Mouse (Mus musculus) forebrain, embryonic 10.5 days (tissue): ENCODE results near the gene Pkn1. TPM values are rescaled to one million over a fixed set of nuclear protein-coding genes. Genes with fewer than 3 reads are reported as not detected.
A peak's percentile ranks its signal among the peaks of the same experiment; 100 is the strongest.

Experiments
- DNase-seq: peaks from one replicate; pipeline ENCODE4 v3.0.0-alpha.2; 2017; ENCODE audit warnings: low spot score; ENCODE audit errors: extremely low spot score
- H3K27ac ChIP-seq: fragments of 300-500 bp; sonication (generic); 2 replicates; pipeline ENCODE4 v1.5.1; 2016; ENCODE audit warnings: mild to moderate bottlenecking
- H3K27me3 ChIP-seq: fragments of 300-500 bp; sonication (generic); 2 replicates; pipeline ENCODE4 v1.6.1; 2016; ENCODE audit warnings: mild to moderate bottlenecking; ENCODE audit not compliant: poor library complexity, severe bottlenecking
- H3K36me3 ChIP-seq: fragments of 300-500 bp; sonication (generic); replicated peaks from 2 replicates; pipeline ENCODE4 v1.6.1; 2016; ENCODE audit warnings: mild to moderate bottlenecking, moderate library complexity
- H3K4me1 ChIP-seq: fragments of 300-500 bp; sonication (generic); 2 replicates; pipeline ENCODE4 v1.6.1; 2016
- H3K4me3 ChIP-seq: fragments of 300-500 bp; sonication (generic); 2 replicates; pipeline ENCODE4 v1.5.1; 2016; ENCODE audit warnings: mild to moderate bottlenecking, moderate library complexity
- H3K9me3 ChIP-seq: fragments of 300-500 bp; sonication (generic); 2 replicates; pipeline ENCODE4 v1.6.1; 2016; ENCODE audit warnings: mild to moderate bottlenecking, moderate library complexity
- WGBS: fragments of 180-500 bp; shearing (Covaris S2); methylation state at CpG from one replicate; pipeline ENCODE4 v1.1.7; 2016; 5-methylcytosine and 5-hydroxymethylcytosine counted together
- polyA plus RNA-seq: library from polyadenylated mRNA; unstranded; fragments of >200 nt; fragmentation: Nextera tagmentation; extraction: Ambion mirVana; gene quantifications from 2 replicates; pipeline ENCODE4 v1.2.1, GENCODE M21; 2016

Gene Pkn1
- polyA plus RNA-seq, 1 experiment from 2014 or later: 29.0 TPM

DNA sequence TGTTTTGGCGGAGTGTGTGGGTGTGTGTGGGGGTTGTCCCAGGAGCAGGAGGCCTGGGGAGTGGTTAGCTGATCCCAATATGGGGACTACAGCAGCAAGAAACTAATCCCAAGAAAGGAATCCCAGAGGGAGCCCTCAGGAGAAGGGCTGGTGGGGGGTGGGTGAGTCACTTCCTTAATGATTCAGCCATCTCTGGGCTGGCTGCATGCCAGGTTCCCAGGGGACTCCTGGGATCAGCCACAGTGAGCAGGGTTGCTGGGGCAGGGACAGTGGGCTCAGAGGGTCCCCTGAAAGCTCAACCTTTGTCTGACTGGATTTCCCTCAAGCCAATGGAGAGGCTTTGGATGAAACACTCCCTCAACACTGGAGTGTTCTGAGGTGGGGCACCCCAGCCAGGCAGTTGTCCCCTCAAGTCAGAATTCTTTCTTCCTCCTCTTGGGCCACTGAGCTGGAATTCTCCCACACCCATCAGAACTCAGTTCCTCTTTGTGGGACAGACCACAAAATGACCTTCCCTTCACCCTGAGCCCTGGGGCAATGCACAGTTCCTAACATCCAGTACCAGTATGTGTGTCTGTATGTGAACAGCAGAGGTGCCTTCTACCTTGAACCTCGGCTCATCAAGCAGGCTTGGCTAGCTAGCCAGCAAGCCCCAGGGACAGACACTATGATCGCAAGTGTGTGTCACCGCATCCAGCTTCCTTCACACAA is 39.0 kb upstream of the Pkn1 start:
- Histone ChIP-seq H3K27me3 (peaks cover 49% of the 10 kb centered on the region), H3K36me3 (no peaks in the 10 kb centered on the region), H3K27ac (no peak overlapping the region), H3K9me3 (peaks cover 9% of the 10 kb centered on the region; the same call in 1 of the 2 replicates), H3K4me3 (no peak overlapping the region), H3K4me1 (peaks cover 39% of the 10 kb centered on the region)
- no peak for DNase-seq
- 74% methylated on average over 4 of the region's 4 CpGs for WGBS

DNA sequence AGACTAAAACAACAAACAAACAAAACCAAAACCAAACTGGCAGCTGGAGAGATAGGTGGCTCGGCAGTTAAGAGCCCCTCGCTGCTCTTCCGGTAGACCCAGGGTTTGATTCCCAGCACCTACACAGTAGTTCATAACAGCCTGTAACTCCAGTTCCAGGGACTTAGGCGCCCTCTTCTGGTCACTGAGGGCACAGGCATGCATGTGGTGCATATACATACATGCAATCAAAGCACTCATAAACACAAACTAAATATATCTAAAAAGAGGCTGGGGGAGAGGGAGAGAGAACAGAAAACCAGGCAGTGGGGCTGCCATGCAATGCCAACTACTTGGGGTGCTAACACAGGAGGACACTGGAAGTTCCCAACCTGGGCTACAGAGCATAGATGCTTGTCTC is 38.4 kb upstream of the Pkn1 start:
- Histone ChIP-seq H3K4me3 (no peak overlapping the region), H3K4me1 (peaks cover 39% of the 10 kb centered on the region), H3K27me3 (peaks cover 42% of the 10 kb centered on the region), H3K27ac (no peak overlapping the region), H3K9me3 (peaks cover 9% of the 10 kb centered on the region; the same call in 1 of the 2 replicates), H3K36me3 (no peaks in the 10 kb centered on the region)
- WGBS: 88% methylated on average over 4 of the region's 4 CpGs
- no peak for DNase-seq

DNA sequence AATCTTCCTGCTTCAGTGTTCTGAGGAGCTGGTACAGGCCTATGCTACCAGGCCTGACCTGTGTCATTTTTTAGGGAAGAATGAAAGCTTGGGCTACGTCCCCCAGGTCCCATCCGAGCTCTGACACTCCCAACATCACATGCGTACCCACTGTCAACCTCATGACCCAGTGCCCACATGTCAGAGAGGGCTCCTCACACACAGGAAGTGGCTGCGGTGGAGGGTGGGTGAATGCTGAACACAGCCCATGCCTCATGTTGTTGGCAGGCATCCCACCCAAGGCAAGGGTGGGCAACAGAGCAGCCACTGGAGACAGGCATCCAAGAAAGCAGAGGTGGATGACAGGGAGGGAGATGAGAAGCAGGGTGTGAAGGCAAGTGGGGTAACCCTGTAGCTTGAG is 37.7 kb upstream of the Pkn1 start:
- H3K4me3 ChIP-seq: no peak overlapping the region
- peaks cover 9% of the 10 kb centered on the region; the same call in 1 of the 2 replicates for H3K9me3 ChIP-seq
- H3K27me3 ChIP-seq: peaks cover 36% of the 10 kb centered on the region
- H3K4me1 ChIP-seq: peaks cover 38% of the 10 kb centered on the region
- no peaks in the 10 kb centered on the region for H3K36me3 ChIP-seq
- H3K27ac ChIP-seq: no peak overlapping the region
- DNase-seq: no peak
- 93% methylated on average over 4 of the region's 4 CpGs for WGBS

- H3K27ac ChIP-seq: no peak overlapping the region
- H3K27me3 ChIP-seq: peaks cover 5% of the 10 kb centered on the region; the same call in 1 of the 2 replicates
- peaks cover 9% of the 10 kb centered on the region; the same call in 1 of the 2 replicates for H3K9me3 ChIP-seq
- H3K4me3 ChIP-seq: no peak overlapping the region
- H3K4me1 ChIP-seq: peaks cover 16% of the 10 kb centered on the region
- DNase-seq: no peak
- no peaks in the 10 kb centered on the region for H3K36me3 ChIP-seq
- WGBS: 89% methylated on average over 6 of the region's 6 CpGs
These were observed 33.9 kb upstream of the Pkn1 start for GRCm38 (mm10) chr8:83732919-83733318.

DNA sequence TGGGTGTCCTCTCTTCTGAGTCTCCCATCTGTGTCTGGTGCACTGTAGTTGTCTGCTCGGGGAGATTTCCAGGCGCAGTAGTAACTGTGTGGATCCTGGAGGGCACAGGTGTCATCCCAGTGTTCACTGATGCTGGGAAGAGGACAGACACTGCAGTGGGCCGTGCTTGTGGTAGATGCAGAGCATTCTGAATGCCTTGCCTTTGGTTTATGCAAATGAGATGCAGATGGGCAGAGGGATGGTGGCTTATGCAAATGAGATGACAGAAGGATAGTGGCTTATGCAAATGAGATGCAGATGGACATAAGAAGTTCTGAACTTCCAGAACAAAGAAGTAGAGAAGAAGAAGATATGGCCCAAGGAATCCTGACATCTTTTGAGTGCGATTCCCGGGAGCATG is 32.9 kb upstream of the Pkn1 start:
- Histone ChIP-seq H3K27me3 (peaks cover 5% of the 10 kb centered on the region; the same call in 1 of the 2 replicates), H3K4me3 (no peak overlapping the region), H3K4me1 (peaks cover 13% of the 10 kb centered on the region; the same call in 1 of the 2 replicates), H3K36me3 (no peaks in the 10 kb centered on the region), H3K9me3 (0 out of 2 replicates have a peak, but pooled peaks cover 2% of the 10 kb centered on the region), H3K27ac (no peak overlapping the region)
- DNase-seq: no peak
- 75% methylated on average over 5 of the region's 5 CpGs for WGBS

- Histone ChIP-seq H3K27me3 (peaks cover 3% of the 10 kb centered on the region; the same call in 1 of the 2 replicates), H3K36me3 (peaks cover 23% of the 10 kb centered on the region), H3K27ac (no peak overlapping the region), H3K4me3 (no peak overlapping the region), H3K4me1 (peaks cover 11% of the 10 kb centered on the region; the same call in 1 of the 2 replicates), H3K9me3 (no peaks in the 10 kb centered on the region)
- 82% methylated on average over 11 of the region's 11 CpGs for WGBS
- DNase-seq: peak; percentile 37
These were observed 30.2 kb upstream of the Pkn1 start for GRCm38 (mm10) chr8:83729009-83729807.

DNA sequence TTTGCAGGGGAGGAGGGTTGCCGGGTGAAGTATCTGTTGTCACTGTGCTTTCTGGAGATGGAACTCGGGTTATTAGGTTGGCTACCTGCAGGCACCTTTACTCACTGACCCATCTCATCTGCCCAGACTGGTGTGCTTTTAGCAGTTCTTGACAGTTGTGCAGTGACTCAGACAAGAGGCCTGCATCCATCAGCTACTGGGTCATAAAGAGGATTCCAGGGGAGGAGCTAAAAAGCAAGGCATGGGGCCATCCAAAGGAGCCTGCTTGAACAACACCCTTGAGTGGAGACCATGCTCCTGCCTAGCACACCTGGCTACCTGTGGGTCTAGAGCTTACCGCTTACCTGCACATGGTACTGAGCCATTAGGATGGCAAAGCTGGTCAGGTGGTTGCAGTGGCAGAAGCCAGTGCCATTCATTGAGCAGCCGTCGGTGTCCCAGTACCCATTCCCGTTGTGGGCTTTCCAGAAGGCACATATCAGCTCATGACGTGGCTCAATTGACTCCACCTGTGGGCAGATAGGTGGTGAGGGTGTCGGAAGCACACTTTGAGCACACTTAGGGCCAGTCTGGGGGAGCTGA is 26.6 kb upstream of the Pkn1 start:
- Histone ChIP-seq H3K4me1 (peaks cover 9% of the 10 kb centered on the region; the same call in 1 of the 2 replicates), H3K9me3 (no peaks in the 10 kb centered on the region), H3K36me3 (peaks cover 59% of the 10 kb centered on the region), H3K27ac (no peak overlapping the region), H3K4me3 (no peak overlapping the region), H3K27me3 (no peaks in the 10 kb centered on the region)
- 93% methylated on average over 8 of the region's 8 CpGs for WGBS
- DNase-seq: no peak

DNA sequence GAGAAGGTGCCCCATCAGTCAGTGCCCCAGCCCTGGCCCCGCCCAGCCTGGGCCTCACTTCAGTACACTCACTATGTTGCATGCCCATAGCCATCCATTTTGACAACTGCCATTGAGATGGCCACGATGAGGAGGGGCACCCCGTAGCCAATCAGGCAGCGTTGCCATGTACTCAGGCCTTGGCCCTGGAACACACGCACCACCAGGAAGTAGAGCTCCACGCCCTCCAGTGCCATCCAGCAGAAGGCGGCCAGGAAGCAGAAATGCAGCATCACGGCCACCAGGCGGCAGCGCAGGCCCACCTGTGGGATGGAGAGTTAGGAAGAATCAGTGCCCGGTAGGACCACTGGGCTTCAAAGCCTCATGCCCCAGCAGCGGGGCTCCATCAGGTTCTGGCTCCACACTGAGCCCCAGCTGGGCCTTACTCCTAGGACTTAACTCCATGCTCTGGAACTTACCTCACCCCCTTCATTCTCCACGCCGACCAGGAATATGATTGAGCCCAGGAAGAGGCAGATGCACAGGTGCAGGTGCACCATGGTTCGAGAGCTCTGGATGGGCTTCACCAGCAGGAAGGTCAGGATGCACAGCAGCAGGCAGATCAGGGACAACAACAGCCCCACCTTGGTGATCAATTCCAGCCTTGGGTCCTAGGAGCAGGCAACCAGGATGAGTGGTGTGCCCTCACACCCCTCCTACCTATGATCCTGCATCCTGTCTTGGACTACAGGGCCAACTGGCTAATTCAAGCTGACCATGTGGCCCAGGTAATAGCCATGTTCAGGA is 25.9 kb upstream of the Pkn1 start:
- H3K27ac ChIP-seq: no peak overlapping the region
- no peak overlapping the region for H3K4me3 ChIP-seq
- H3K36me3 ChIP-seq: peaks cover 66% of the 10 kb centered on the region
- no peaks in the 10 kb centered on the region for H3K9me3 ChIP-seq
- peaks cover 9% of the 10 kb centered on the region; the same call in 1 of the 2 replicates for H3K4me1 ChIP-seq
- H3K27me3 ChIP-seq: no peaks in the 10 kb centered on the region
- peak; percentile 81 for DNase-seq
- 52% methylated on average over 15 of the region's 15 CpGs for whole genome bisulfite sequencing

- peaks cover 77% of the 10 kb centered on the region for H3K36me3 ChIP-seq
- WGBS: 90% methylated on average over 11 of the region's 11 CpGs
- H3K4me1 ChIP-seq: peaks cover under 1% of the 10 kb centered on the region; the same call in 1 of the 2 replicates
- no peak overlapping the region for H3K4me3 ChIP-seq
- no peaks in the 10 kb centered on the region for H3K27me3 ChIP-seq
- DNase-seq: no peak
- H3K9me3 ChIP-seq: no peaks in the 10 kb centered on the region
- no peak overlapping the region for H3K27ac ChIP-seq
These were observed 24.6 kb upstream of the Pkn1 start for GRCm38 (mm10) chr8:83723447-83724083.

DNA sequence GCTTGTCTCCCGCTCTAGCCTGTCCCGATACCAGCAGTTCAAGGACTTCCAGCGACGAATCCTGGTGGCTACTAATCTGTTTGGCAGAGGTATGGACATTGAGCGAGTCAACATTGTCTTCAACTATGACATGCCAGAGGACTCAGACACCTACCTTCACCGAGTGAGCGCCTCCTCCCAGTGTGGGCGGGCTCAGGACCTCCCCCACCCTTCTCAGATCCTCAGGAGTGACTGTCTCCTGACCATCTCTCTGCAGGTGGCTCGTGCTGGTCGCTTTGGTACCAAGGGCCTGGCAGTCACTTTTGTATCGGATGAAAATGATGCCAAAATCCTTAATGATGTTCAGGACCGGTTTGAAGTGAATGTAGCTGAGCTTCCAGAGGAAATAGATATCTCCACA is 23.7 kb upstream of the Pkn1 start:
- 0 out of 2 replicates have a peak, but pooled peaks cover 4% of the 10 kb centered on the region for H3K4me1 ChIP-seq
- no peak overlapping the region for H3K27ac ChIP-seq
- H3K9me3 ChIP-seq: no peaks in the 10 kb centered on the region
- H3K4me3 ChIP-seq: no peak overlapping the region
- no peaks in the 10 kb centered on the region for H3K27me3 ChIP-seq
- H3K36me3 ChIP-seq: peaks cover 77% of the 10 kb centered on the region
- no peak for DNase-seq
- WGBS: 91% methylated on average over 12 of the region's 12 CpGs

GRCm38 (mm10) chr8:83721405-83722025 is 22.5 kb upstream of the Pkn1 start:
- H3K4me1 ChIP-seq: peaks cover 13% of the 10 kb centered on the region
- H3K36me3 ChIP-seq: peaks cover 81% of the 10 kb centered on the region
- H3K27me3 ChIP-seq: no peaks in the 10 kb centered on the region
- no peak overlapping the region for H3K4me3 ChIP-seq
- WGBS: 91% methylated on average over 25 of the region's 25 CpGs
- no peak overlapping the region for H3K27ac ChIP-seq
- no peaks in the 10 kb centered on the region for H3K9me3 ChIP-seq
- no peak for DNase-seq
